Mouse (Mus musculus) spleen, postnatal 0 days (tissue): ENCODE measurements around the gene Cd59a. TPM values are rescaled to one million over a fixed set of nuclear protein-coding genes. Genes with fewer than 3 reads are reported as not detected.

Experiments
- polyA plus RNA-seq: library from polyadenylated mRNA; unstranded; fragments of >200 nt; fragmentation: Nextera tagmentation; extraction: Ambion mirVana; gene quantifications from 2 replicates; pipeline ENCODE4 v1.2.1, GENCODE M21; 2015

Gene Cd59a
- 84.2 and 102 TPM in 2 replicates for polyA plus RNA-seq

DNA sequence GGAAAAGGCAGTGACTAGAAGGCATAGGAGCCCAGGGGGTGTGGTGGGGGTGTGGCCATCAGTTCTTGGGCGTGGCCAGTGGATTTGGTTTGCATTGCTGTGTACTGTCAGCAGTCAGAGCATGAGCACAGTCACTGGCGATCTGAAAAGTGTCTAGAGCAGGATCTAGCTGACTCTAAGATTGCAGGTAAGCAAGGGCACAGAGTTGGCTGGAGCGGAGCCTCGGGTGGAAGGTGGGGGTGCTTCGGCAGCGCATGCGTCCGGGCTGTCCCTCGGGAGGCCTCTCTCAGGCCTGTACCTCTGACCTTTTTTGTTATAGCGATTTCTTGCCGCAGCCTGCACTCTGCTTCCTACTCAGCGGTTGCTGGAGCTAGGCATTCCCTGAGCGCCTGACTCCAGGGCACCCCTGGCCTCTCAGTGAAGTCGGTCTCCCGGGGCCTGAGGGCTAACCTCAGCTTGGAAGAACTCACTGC lies at the start of gene Cd59a:
Cd59a (plus strand) TSS at position 61 of the 473 bp plus-strand sequence.

GRCm38 (mm10) chr2:104065526-104065925 lies 30.1 kb upstream of the Cd59a start, which contains the start of gene Gm10912:
Gm10912 (plus strand) TSS chr2:104065826.

DNA sequence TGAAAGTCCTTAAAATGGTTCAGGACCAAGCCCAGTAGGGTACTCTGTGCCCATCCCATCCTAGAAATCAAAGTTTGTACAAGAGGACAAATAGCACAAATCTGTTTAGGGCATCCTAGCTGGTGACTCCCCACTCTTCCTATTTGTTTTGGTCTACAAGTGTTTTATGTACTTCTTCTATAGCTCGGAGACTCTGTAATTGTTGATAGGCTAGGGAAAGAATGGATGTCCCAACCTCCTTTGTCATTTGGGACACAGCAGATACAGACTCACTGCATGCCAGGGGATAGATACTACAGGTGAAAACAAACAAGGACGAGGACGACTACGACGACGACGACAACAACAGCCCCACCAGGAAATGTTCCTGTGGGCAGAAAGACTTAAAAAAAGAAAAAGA lies 27.2 kb upstream of the Cd59a start, which contains the start of gene Gm10799:
Gm10799 (minus strand) TSS at position 101 of the 400 bp plus-strand sequence.

GRCm38 (mm10) chr2:104069704-104070185 lies 25.9 kb upstream of the Cd59a start, which contains the start of gene Cd59b:
Cd59b (plus strand) TSS chr2:104069849.

DNA sequence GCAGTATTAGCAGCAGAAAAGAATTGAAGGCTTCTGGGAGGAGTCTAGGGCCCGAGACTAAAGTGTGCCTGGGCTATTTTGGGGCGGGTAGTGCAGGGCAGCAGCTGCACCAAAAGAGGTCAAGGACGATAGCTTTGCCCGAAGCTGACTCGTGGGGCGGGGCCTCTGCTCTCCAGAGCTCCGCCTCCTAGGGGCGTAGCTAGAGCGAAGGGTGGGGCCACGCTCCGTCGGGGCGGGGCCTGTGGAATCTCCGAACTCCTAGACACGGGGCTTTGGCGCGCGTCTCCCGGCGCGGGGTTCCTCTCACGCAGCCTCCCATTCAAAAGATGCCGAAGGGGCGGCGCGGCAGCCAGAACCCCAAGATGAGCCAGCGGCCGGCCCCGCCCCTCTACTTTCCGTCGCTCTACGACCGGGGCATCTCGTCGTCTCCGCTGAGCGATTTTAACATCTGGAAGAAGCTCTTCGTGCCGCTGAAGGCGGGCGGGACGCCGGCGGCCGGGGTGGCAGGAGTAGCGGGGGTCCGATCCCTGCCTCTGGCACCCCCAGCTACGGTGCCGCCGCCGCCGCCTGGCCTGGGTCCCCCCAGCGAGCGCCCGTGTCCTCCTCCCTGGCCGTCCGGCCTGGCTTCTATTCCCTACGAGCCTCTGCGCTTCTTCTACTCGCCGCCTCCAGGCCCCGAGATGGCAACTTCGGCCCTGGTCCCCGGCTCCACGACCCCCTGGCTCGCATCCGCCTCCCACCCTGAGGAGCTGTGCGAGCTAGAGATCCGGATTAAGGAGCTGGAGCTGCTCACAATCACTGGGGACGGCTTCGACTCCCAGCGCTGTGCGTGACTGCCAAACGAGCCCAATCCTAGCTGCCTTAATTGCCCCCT lies 27.1 kb downstream of the Cd59a start, which contains the start of gene A930018P22Rik:
A930018P22Rik (plus strand) TSS at position 265 of the 874 bp plus-strand sequence.

Other genes starting within 250 kb of the Cd59a start
- gene Lmo2, start 137.8 kb upstream of the Cd59a start, polyA plus RNA-seq, result 175 and 184 TPM in 2 replicates
- 58.9 and 59.6 TPM in 2 replicates for gene Fbxo3, start 68.1 kb upstream of the Cd59a start, polyA plus RNA-seq
- gene 4931422A03Rik, start 67.4 kb upstream of the Cd59a start, polyA plus RNA-seq, result 3.5 and 3.6 TPM in 2 replicates
- gene Gm10912, start 30.0 kb upstream of the Cd59a start, polyA plus RNA-seq, result 0.12 and 0.15 TPM in 2 replicates
- not detected in 2 replicates for gene Gm10799, start 27.3 kb upstream of the Cd59a start, polyA plus RNA-seq
- 7.3 and 10.7 TPM in 2 replicates for gene Cd59b, start 26.0 kb upstream of the Cd59a start, polyA plus RNA-seq
- 0.91 and 1.5 TPM in 2 replicates for gene A930018P22Rik, start 27.0 kb downstream of the Cd59a start, polyA plus RNA-seq